Mouse (Mus musculus) embryonic fibroblast, embryonic 13.5 days (primary cell): Measurements from ENCODE around the gene Trim12a.

ENCODE experiments used
- CTCF ChIP-seq: IDR thresholded peaks from 2 replicates; pipeline ENCODE4 v1.5.1; 2011; ENCODE audit warnings: mild to moderate bottlenecking, control low read depth, low read length, moderate library complexity, borderline replicate concordance; ENCODE audit not compliant: insufficient read depth
- POLR2A ChIP-seq: IDR thresholded peaks from 2 replicates; pipeline ENCODE4 v1.6.1; 2011; ENCODE audit warnings: low read depth, mild to moderate bottlenecking, control low read depth, low read length, moderate library complexity

DNA sequence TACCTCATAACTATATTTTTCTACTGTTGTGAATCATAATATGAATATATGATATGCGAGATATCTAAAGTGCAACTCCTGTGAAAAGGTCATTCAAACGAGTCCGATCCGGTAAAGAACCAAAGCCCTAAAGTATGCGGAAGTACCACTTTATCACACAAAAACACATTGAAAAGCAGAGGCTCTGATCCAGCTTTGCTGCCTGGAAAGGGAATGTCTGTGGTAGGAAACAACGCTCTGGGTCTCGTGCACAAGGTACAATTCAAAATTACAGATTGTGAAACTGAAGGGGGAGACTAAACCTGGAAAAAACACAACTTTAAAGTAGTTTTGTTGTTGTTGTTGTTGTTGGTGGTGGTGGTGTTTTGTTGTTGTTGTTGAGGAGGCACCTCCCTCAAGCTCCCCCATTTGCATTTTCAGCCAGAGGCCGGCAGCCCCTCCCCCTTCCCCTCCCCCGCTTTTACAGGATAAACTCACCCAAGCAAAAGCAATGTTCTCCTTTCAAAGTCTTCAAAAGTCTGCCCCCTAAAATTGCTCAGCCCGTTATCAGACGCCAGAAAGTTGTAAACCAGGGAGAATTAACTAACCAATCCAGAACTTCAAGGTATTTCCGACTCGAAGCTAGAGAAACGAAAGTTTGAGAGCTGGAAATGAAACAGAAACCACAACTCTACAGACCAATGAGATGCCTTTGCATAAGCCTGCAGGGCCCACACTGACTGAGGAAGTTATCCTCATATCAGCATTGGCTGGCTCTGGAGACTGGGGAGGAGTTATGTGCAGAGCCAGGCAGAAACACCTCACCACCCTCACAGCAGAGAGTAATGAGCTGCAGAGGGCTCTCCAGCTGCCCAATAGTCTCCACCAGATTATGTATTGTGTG is 37.7 kb upstream of the Trim12a start, which contains the start of gene Trim12c:
- TF ChIP-seq POLR2A (no peak; the same call in 1 of the 2 replicates), CTCF (no peak)
